Mouse (Mus musculus): ENCODE measurements at regions not wholly inside any gene's neighbourhood (a gene's known extent, or its start where the extent isn't known, plus 50 kb on each side); places are given as distances from the start of the nearest gene placed in this dataset.

DNA sequence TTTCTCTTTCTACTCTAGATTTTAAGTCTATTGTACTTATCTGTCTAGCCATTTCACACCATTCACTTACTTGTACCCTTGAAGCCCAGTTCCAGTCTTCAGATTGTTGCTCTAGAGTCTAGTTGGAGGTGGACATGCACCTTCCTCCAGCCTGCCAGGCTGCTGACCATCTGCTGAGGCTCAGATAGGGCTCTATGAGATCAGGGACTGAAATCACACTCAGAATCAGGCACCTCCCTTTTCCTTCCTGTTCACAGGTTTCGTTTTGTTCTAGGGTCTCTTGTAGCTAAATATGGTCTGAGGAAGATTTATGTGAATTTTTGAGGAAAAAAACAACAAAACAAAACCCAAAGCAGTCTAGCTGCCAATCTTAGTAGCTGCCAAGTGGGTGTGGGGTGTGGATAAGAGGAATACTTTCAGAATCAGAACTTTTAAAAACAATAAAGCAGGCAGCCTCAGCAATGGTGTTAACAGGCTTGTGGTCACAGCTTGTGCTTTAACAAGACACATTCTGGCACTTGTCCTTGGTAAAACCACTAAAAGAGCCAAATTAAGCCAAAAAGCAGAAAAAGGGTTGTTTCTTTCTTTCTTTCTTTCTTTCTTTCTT lies 225.9 kb upstream of the Gvin1 start:
- peak in 1 of 2 experiments; percentile 33 for DNase-seq (ENCODE audit: inconsistent age in 2 of 2, low spot score in 1 of 2)
